Mouse (Mus musculus) embryonic facial prominence, embryonic 12.5 days (tissue): ENCODE measurements around the gene Osbpl11. TPM values are rescaled to one million over a fixed set of nuclear protein-coding genes. Genes with fewer than 3 reads are reported as not detected.

Source experiments
- ATAC-seq: fragments of 200-750 bp; cut with Nextera tagmentation; 2 replicates; pipeline ENCODE4 v1.8.0; 2017; ENCODE audit not compliant: insufficient number of reproducible peaks, insufficient read depth, low FRiP score, low TSS enrichment
- H3K27ac ChIP-seq: fragments of 300-500 bp; sonication (generic); 2 replicates; pipeline ENCODE4 v1.5.1; 2016; ENCODE audit warnings: mild to moderate bottlenecking
- H3K27me3 ChIP-seq: fragments of 300-500 bp; sonication (generic); 2 replicates; pipeline ENCODE4 v1.6.1; 2016; ENCODE audit warnings: mild to moderate bottlenecking, moderate library complexity
- H3K36me3 ChIP-seq: fragments of 300-500 bp; sonication (generic); 2 replicates; pipeline ENCODE4 v1.6.1; 2016; ENCODE audit warnings: mild to moderate bottlenecking
- H3K4me1 ChIP-seq: fragments of 300-500 bp; sonication (generic); 2 replicates; pipeline ENCODE4 v1.6.1; 2016
- H3K4me2 ChIP-seq: fragments of 300-500 bp; sonication (generic); replicated peaks from 2 replicates; pipeline ENCODE4 v1.6.1; 2016; ENCODE audit warnings: mild to moderate bottlenecking, moderate library complexity
- H3K4me3 ChIP-seq: fragments of 300-500 bp; sonication (generic); 2 replicates; pipeline ENCODE4 v1.5.1; 2016; ENCODE audit warnings: mild to moderate bottlenecking
- H3K9ac ChIP-seq: fragments of 300-500 bp; sonication (generic); 2 replicates; pipeline ENCODE4 v1.6.1; 2016; ENCODE audit warnings: mild to moderate bottlenecking, moderate library complexity
- H3K9me3 ChIP-seq: fragments of 300-500 bp; sonication (generic); 2 replicates; pipeline ENCODE4 v1.6.1; 2016; ENCODE audit warnings: mild to moderate bottlenecking, moderate library complexity
- WGBS: fragments of 180-500 bp; shearing (Covaris S2); methylation state at CpG from one replicate; pipeline ENCODE4 v1.1.7; 2016; 5-methylcytosine and 5-hydroxymethylcytosine counted together
- polyA plus RNA-seq: library from polyadenylated mRNA; unstranded; fragments of >200 nt; fragmentation: Nextera tagmentation; extraction: Ambion mirVana; gene quantifications from 2 replicates; pipeline ENCODE4 v1.2.1, GENCODE M21; 2016

Gene Osbpl11
- polyA plus RNA-seq, 1 experiment from 2014 or later: 30.0 TPM

DNA sequence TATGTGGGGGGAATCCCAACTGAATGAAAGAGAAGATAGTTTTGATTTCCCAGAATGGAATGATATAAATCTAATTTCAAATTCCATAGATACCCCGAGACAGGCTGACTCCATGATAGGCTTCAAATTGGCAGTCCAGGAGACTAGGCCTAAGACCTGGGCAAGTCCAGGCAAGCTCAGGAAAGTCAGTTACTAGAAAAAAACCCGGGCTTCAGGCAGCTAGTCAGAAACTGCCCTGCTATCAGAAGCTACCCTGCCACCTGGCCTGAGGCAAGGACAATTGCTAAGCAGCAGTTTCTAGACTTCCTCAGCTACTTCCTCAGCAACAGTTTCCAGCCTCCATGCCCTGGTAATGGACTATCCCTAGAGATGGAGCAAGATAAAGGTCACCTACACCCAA, 62.1 kb downstream of the Osbpl11 start:
- Histone ChIP-seq H3K9ac (no peak overlapping the region), H3K36me3 (peaks cover 16% of the 10 kb centered on the region), H3K27me3 (no peaks in the 10 kb centered on the region), H3K4me3 (no peak overlapping the region), H3K4me2 (no peak overlapping the region), H3K27ac (no peak overlapping the region), H3K4me1 (peaks cover under 1% of the 10 kb centered on the region; the same call in 1 of the 2 replicates), H3K9me3 (no peaks in the 10 kb centered on the region)
- ATAC-seq: no peak
- 59% methylated on average over 2 of the region's 2 CpGs for WGBS

DNA sequence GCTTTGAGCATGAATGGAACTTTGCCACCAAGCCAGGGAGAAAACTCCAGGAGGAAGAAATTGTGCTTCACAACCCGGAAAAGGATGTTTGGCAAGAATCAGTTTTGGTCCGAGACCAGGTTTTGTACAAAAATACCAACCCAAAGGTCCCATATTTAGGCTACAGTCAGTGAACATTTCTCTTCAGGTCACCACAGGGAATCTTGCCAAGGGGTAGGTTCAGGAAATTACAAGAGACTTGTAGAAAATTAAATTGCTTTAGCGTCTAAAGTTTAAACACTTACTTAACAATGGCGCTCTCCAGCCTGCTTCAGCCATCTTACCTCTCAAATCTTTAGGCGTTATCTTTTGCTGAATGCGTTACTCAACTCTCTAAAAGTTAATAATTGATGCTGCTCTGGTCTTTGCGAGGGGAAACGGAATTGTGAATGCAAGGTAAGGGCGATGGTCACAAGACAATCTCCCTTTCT, 65.8 kb downstream of the Osbpl11 start:
- Histone ChIP-seq H3K9me3 (no peaks in the 10 kb centered on the region), H3K4me1 (peaks cover 8% of the 10 kb centered on the region), H3K9ac (peak overlapping the region; percentile 88), H3K27ac (peak overlapping the region; percentile 51; the same call in 1 of the 2 replicates), H3K36me3 (no peaks in the 10 kb centered on the region), H3K4me2 (peak overlapping the region; percentile 64), H3K4me3 (peak overlapping the region; percentile 89), H3K27me3 (no peaks in the 10 kb centered on the region)
- 21% methylated on average over 9 of the region's 9 CpGs for WGBS
- ATAC-seq: no peak

DNA sequence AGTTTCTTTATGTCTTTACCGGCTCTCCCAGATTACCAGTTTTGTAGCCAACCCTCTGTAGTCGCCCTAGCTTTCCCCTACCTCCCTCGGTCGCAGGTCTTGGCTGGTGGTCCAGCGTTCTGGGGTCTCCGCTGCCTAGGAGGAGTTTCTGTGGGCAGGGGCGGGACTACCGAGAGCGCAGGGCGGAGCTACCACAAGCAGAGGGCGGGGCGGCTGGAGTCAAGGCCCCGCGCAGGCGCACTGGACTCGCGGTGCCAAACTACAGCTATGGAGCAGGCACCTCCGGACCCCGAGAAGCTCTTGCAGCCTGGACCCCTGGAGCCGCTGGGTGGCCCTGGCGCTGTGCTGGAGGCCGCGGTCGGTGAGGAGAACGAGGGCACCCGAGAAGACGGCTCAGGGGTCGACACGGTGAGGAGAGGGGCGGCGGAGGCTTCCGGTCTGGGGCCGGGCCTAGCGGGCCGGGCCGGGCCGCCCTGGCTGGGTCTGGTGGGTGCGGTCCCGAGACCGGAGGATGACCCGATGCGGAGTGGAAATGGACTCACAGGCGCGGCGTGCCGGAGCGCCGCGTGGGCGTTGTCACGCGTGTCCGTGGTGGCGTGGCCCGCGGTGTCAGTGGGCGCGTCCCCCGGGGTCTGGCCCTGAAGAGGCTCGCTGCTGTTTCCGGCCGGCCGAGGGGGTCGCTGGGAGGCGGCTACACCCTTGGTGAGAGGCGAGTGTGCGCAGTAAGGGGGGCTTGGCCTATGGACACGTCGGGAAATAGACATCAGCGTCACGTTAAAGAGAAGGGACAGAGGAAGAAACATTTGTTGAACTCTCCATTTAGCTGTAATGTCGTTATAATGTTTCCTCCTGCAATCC, 66.6 kb downstream of the Osbpl11 start, which contains the start of gene Snx4:
TSS of gene Snx4 (plus strand) at position 249 of the 858 bp plus-strand sequence.
- Histone ChIP-seq H3K27ac (peak within 1 kb of the TSS; percentile 82), H3K27me3 (no peaks in the 10 kb centered on the region), H3K4me1 (peaks cover 8% of the 10 kb centered on the region), H3K9me3 (no peaks in the 10 kb centered on the region), H3K36me3 (no peaks in the 10 kb centered on the region), H3K9ac (peak within 1 kb of the TSS; percentile 88), H3K4me2 (peak within 1 kb of the TSS; percentile 64), H3K4me3 (peak within 1 kb of the TSS; percentile 89)
- ATAC-seq: peak; percentile 90
- WGBS: under 1% methylated on average over 72 of the region's 72 CpGs

DNA sequence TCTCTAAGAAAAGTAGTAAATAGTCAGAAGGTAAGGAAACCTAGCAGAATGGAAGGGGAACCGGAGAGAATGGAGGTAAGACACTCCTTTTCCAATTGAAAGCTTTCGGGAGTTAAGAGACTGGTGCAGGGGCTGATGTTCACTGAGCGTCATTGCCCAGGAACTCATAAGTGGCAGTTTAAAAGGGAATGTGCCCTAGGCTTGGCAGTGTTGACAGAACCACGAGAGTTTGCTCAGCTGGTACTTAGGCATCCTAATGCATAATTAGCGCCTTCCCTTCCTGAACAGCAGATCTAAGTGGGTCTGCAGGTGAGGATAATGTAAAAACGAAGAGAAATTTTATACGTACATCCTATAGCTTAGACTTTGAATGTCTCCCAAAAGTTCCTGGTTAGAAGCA, 70.7 kb downstream of the Osbpl11 start:
- ATAC-seq: no peak

DNA sequence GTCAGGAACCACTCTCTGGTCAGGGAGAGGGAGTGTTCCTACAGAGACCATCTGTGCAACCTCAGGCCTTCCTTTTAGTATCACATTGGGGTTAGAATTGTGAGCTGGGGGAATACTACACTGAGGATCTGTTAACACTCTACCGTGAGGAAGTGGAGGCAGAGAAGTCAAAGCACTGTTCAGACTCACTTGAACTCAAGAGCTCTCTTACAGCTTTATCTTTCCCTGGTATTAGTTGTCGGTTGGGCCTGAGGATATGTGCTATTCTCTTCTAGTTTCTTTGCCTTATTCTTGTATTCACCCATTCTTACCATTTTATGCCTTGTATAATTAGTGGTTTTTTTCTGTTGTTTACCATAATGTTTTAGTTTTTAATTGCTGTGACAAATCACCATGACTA, 73.7 kb downstream of the Osbpl11 start:
- ATAC-seq: no peak
- WGBS: 92% methylated on average over 2 of the region's 2 CpGs

More for the DNA sequence above, 70.7 kb downstream of the Osbpl11 start:
- no peaks in the 10 kb centered on the region for H3K27me3 ChIP-seq
- 83% methylated on average over 7 of the region's 7 CpGs for WGBS
- no peaks in the 10 kb centered on the region for H3K36me3 ChIP-seq
- no peak overlapping the region for H3K4me3 ChIP-seq
- no peak overlapping the region for H3K4me2 ChIP-seq
- H3K27ac ChIP-seq: no peak overlapping the region
- H3K9ac ChIP-seq: no peak overlapping the region
- H3K4me1 ChIP-seq: peaks cover 8% of the 10 kb centered on the region
- H3K9me3 ChIP-seq: no peaks in the 10 kb centered on the region

DNA sequence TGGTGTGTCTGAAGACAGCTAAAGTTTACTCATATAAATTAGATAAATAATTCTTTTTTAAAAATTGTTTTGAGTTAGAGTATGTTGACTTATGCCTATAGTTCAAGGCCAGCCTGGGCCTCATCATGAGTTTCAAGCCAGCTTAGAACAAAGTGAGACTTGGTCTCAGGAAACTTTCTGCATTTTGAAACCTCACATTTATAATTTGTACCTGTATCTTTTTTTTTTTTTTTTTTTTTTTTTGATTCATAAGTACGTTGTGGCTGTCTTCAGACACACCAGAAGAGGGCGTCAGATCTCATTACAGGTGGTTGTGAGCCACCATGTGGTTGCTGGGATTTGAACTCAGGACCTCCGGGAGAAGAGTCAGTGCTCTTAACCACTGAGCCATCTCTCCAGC, 75.0 kb downstream of the Osbpl11 start:
- H3K4me1 ChIP-seq: no peaks in the 10 kb centered on the region
- no peaks in the 10 kb centered on the region for H3K9me3 ChIP-seq
- H3K4me2 ChIP-seq: no peak overlapping the region
- ATAC-seq: no peak
- H3K27ac ChIP-seq: no peak overlapping the region
- no peaks in the 10 kb centered on the region for H3K27me3 ChIP-seq
- peaks cover 7% of the 10 kb centered on the region for H3K36me3 ChIP-seq
- H3K9ac ChIP-seq: no peak overlapping the region
- no peak overlapping the region for H3K4me3 ChIP-seq
- 82% methylated on average over 3 of the region's 3 CpGs for WGBS

More for the DNA sequence above, 73.7 kb downstream of the Osbpl11 start:
- no peaks in the 10 kb centered on the region for H3K27me3 ChIP-seq
- no peak overlapping the region for H3K4me2 ChIP-seq
- no peaks in the 10 kb centered on the region for H3K36me3 ChIP-seq
- H3K4me1 ChIP-seq: no peaks in the 10 kb centered on the region
- H3K9me3 ChIP-seq: no peaks in the 10 kb centered on the region
- no peak overlapping the region for H3K27ac ChIP-seq
- no peak overlapping the region for H3K4me3 ChIP-seq
- H3K9ac ChIP-seq: no peak overlapping the region

DNA sequence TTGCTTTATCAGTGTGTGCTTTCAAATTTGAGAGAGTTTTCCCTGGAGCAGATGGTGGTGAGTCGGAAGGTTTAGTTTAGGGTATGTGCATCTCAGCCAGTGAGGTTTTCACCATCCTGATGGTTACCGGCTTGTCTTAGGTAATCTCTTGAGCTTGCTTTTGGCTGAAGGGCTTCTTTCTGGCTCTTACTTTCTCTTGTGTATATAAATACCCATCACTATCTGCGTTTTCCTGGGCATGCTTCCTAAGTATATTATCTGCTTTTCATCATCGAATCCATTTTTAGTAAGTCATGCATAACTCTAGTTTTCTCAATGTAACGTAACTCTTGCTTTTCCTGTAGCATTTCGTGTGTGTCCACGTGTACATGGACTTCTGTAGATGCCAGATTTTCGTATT, 76.0 kb downstream of the Osbpl11 start:
- H3K4me3 ChIP-seq: no peak overlapping the region
- H3K4me1 ChIP-seq: no peaks in the 10 kb centered on the region
- H3K36me3 ChIP-seq: peaks cover 17% of the 10 kb centered on the region
- H3K9ac ChIP-seq: no peak overlapping the region
- ATAC-seq: no peak
- H3K4me2 ChIP-seq: no peak overlapping the region
- H3K27me3 ChIP-seq: no peaks in the 10 kb centered on the region
- no peak overlapping the region for H3K27ac ChIP-seq
- WGBS: 86% methylated on average over 8 of the region's 8 CpGs
- H3K9me3 ChIP-seq: no peaks in the 10 kb centered on the region

DNA sequence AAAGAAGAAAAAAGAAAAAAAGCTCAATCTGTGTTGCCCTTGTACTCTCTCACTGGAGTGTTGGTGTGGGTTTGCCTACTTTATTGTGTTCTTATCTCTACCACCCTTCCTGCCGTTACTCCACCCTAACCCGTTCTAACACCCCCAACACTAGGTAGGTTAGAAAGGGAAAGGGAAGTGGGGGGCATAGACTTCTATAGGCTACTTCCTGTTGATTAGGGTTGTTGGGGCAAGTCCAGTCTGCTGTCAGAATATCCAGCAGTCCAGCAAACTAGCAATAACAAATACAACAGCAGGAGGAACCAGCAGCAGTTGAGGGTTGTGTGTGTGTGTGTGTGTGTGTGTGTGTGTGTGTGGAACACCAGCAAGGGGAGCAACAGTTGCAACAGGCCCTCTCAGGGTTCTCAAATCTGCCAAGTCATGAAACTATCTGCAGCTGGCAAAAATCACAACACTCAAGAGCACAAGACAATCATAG, 76.8 kb downstream of the Osbpl11 start:
- Histone ChIP-seq H3K9me3 (no peaks in the 10 kb centered on the region), H3K4me1 (no peaks in the 10 kb centered on the region), H3K36me3 (peaks cover 25% of the 10 kb centered on the region), H3K4me3 (no peak overlapping the region), H3K27ac (no peak overlapping the region), H3K27me3 (no peaks in the 10 kb centered on the region), H3K4me2 (no peak overlapping the region), H3K9ac (no peak overlapping the region)
- ATAC-seq: no peak
- WGBS: 91% methylated on average over 2 of the region's 2 CpGs

DNA sequence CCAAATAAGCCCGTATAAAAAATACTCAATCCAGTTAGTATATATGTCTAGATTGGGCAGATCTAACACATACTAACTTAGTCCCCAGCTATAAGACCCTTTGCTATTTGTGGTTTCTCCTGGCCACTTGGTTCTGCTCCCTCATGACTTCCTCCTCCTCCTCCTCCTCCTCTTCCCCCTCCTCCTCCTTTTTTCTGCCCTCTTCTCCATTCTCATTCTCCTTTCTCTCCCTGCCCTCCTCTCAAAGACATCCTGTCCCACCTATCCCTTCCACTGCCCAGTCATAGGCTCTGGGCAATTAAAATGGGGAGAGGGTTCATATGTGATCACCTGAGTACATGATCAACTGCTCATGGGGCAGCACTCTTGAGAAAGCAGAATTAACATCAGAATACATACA, 77.2 kb downstream of the Osbpl11 start:
- H3K4me2 ChIP-seq: no peak overlapping the region
- H3K27ac ChIP-seq: no peak overlapping the region
- no peaks in the 10 kb centered on the region for H3K4me1 ChIP-seq
- ATAC-seq: no peak
- H3K36me3 ChIP-seq: peaks cover 27% of the 10 kb centered on the region
- WGBS: 82% methylated on average over 1 of the region's 1 CpGs
- no peaks in the 10 kb centered on the region for H3K9me3 ChIP-seq
- no peaks in the 10 kb centered on the region for H3K27me3 ChIP-seq
- no peak overlapping the region for H3K9ac ChIP-seq
- no peak overlapping the region for H3K4me3 ChIP-seq

DNA sequence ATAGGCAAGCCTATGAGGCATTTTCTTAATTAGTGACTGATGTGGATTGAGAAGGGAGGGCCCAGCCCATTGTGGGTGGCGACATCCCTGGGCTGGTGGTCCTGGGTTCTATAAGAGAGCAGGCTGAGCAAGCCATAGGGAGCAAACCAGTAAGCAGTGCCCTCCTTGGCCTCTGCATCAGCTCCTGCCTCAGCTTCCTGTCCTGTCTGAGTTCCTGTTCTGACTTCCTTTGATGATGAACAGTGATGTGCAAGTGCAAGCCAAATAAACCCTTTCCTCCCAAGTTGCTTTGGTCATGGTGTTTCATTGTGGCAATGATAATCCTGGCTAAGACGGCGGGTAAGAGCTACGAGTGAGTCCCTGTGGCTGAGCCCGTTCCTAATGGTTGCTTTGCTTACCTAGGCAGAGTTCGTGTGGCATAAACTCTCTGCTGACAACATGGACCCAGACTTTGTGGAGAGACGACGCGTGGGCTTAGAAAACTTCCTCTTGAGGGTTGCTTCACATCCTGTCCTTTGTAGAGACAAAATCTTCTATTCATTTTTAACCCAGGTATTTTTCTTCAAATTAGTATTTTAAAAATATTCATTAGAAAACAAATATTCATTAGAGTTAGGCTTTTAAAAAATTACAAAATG, 82.9 kb downstream of the Osbpl11 start:
- Histone ChIP-seq H3K36me3 (peaks cover 64% of the 10 kb centered on the region), H3K9ac (no peak overlapping the region), H3K27me3 (no peaks in the 10 kb centered on the region), H3K4me1 (no peaks in the 10 kb centered on the region), H3K9me3 (no peaks in the 10 kb centered on the region), H3K4me2 (no peak overlapping the region), H3K4me3 (no peak overlapping the region), H3K27ac (no peak overlapping the region)
- 93% methylated on average over 9 of the region's 9 CpGs for WGBS
- ATAC-seq: no peak

DNA sequence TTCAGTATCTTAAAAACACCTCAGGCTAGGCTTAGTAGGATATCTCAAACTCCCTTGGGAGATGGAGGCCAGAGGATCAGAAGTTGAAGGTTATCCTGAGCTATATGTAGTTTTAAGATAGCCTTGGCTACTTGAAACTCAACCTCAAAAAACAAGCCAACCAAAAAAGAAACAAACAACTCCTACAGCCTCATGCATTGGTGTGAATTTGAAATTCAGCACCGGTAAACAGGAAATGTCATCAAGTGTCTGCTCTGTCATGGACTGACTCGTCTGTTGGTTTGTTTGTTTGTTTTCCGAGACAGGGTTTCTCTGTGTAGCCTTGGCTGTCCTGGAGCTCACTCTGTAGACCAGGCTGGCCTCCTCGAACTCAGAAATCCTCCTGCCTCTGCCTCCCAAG, 87.0 kb downstream of the Osbpl11 start:
- no peak overlapping the region for H3K4me3 ChIP-seq
- H3K4me2 ChIP-seq: no peak overlapping the region
- no peaks in the 10 kb centered on the region for H3K27me3 ChIP-seq
- ATAC-seq: no peak
- peaks cover 59% of the 10 kb centered on the region for H3K36me3 ChIP-seq
- no peak overlapping the region for H3K27ac ChIP-seq
- no peak overlapping the region for H3K9ac ChIP-seq
- no peaks in the 10 kb centered on the region for H3K9me3 ChIP-seq
- WGBS: 94% methylated on average over 4 of the region's 4 CpGs
- no peaks in the 10 kb centered on the region for H3K4me1 ChIP-seq

DNA sequence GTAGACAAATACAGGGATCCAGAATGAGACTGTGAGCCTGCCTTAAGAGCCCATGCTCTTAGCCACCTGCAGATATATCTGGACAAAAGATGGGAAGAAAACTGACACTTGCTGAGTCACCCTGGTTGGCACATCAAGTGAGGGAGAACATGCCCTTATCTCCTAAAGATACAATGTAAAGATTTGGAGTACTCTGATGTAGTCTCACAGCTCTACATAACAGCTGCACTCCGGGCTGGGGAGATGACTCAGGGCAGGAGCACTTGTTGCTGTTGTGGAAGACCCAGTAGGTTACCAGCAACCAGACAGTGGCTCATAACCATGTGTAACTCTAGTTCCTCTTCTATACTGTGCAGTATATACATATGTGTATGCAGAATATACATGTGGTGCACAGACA, 98.2 kb downstream of the Osbpl11 start:
- no peak for ATAC-seq
- Histone ChIP-seq H3K36me3 (peaks cover 58% of the 10 kb centered on the region), H3K4me2 (no peak overlapping the region), H3K9ac (no peak overlapping the region), H3K9me3 (no peaks in the 10 kb centered on the region), H3K27me3 (no peaks in the 10 kb centered on the region), H3K4me3 (no peak overlapping the region), H3K4me1 (no peaks in the 10 kb centered on the region), H3K27ac (no peak overlapping the region)
- 94% methylated on average over 1 of the region's 1 CpGs for WGBS
